Mouse (Mus musculus) neural tube, embryonic 15.5 days (tissue): ENCODE data around the gene Lrba. TPM values are rescaled to one million over a fixed set of nuclear protein-coding genes. Genes with fewer than 3 reads are reported as not detected.

Source experiments
- ATAC-seq: fragments of 200-750 bp; cut with Nextera tagmentation; 2 replicates; pipeline ENCODE4 v1.8.0; 2017; ENCODE audit warnings: mild to moderate bottlenecking, moderate TSS enrichment, moderate library complexity; ENCODE audit not compliant: low FRiP score
- H3K27ac ChIP-seq: fragments of 300-500 bp; sonication (generic); replicated peaks from 2 replicates; pipeline ENCODE4 v1.5.1; 2015; ENCODE audit warnings: mild to moderate bottlenecking, inconsistent platforms
- H3K27me3 ChIP-seq: fragments of 300-500 bp; sonication (generic); replicated peaks from 2 replicates; pipeline ENCODE4 v1.6.1; 2015; ENCODE audit warnings: inconsistent platforms
- H3K36me3 ChIP-seq: fragments of 300-500 bp; sonication (generic); 2 replicates; pipeline ENCODE4 v1.6.1; 2015; ENCODE audit warnings: inconsistent platforms
- H3K4me1 ChIP-seq: fragments of 300-500 bp; sonication (generic); 2 replicates; pipeline ENCODE4 v1.6.1; 2015; ENCODE audit warnings: inconsistent platforms
- H3K4me2 ChIP-seq: fragments of 300-500 bp; sonication (generic); 2 replicates; pipeline ENCODE4 v1.6.1; 2015; ENCODE audit warnings: inconsistent platforms, mild to moderate bottlenecking, moderate library complexity
- H3K4me3 ChIP-seq: fragments of 300-500 bp; sonication (generic); replicated peaks from 2 replicates; pipeline ENCODE4 v1.5.1; 2015; ENCODE audit warnings: mild to moderate bottlenecking, inconsistent platforms
- H3K9ac ChIP-seq: fragments of 300-500 bp; sonication (generic); replicated peaks from 2 replicates; pipeline ENCODE4 v1.6.1; 2015; ENCODE audit warnings: mild to moderate bottlenecking, inconsistent platforms
- H3K9me3 ChIP-seq: fragments of 300-500 bp; sonication (generic); replicated peaks from 2 replicates; pipeline ENCODE4 v1.6.1; 2016; ENCODE audit warnings: inconsistent platforms
- WGBS: fragments of 180-500 bp; shearing (Covaris S2); methylation state at CpG from one replicate; pipeline ENCODE4 v1.1.7; 2015; ENCODE audit warnings: mixed read lengths; 5-methylcytosine and 5-hydroxymethylcytosine counted together
- polyA plus RNA-seq: library from polyadenylated mRNA; unstranded; fragments of >200 nt; fragmentation: Nextera tagmentation; extraction: Ambion mirVana; gene quantifications from 2 replicates; pipeline ENCODE4 v1.2.1, GENCODE M21; 2015

Gene Lrba
- polyA plus RNA-seq, result 5.2 and 5.7 TPM in 2 replicates

DNA sequence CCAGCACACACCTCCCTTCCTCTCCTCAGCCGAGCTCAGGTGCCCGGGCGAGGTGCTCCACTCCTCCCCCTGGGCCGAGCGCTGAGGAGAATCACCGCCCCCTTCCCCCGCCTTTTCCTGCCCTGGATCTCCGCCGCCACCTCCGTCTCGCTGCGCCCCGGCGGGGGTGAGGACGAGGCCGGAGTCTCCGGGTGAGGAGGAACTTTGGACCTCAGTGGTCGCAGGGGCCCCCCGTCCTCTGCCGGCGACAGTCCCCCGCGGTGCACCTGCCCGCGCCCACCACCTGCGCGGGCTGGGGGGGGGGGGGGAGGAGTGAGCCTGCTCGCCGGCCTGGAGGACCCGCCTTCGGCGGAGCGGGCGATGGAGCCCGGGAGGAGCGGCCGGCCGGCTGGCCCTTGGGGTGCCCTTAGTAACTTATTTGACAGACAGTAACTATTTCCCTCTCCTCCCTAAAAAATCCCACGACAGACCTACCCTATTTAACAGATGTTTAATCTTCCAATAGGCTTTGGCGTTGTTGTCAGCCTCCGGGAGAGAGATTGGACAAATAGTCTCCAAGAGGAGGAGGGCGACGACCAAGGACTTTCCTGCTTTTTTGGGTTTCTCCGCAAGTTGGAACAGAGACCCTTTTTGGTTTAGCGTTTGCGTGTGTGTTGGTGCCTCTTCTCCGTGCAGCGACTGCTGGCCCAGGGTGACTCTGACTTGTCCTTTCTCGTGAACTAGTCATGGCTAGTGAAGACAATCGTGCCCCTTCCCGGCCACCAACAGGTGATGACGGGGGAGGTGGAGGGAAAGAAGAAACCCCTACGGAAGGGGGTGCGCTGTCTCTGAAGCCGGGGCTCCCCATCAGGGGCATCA, at the start of gene Lrba:
Lrba (plus strand) TSS at position 117 of the 858 bp plus-strand sequence.
- Histone ChIP-seq H3K9me3 (no peaks in the 10 kb centered on the region), H3K9ac (peak within 1 kb of the TSS; percentile 96), H3K4me1 (peaks cover 6% of the 10 kb centered on the region), H3K36me3 (no peaks in the 10 kb centered on the region), H3K27me3 (no peaks in the 10 kb centered on the region), H3K4me2 (peak within 1 kb of the TSS; percentile 92), H3K4me3 (peak within 1 kb of the TSS; percentile 91), H3K27ac (peak within 1 kb of the TSS; percentile 96)
- WGBS, result under 1% methylated on average over 44 of the region's 55 CpGs
- peak; percentile 88 for ATAC-seq

DNA sequence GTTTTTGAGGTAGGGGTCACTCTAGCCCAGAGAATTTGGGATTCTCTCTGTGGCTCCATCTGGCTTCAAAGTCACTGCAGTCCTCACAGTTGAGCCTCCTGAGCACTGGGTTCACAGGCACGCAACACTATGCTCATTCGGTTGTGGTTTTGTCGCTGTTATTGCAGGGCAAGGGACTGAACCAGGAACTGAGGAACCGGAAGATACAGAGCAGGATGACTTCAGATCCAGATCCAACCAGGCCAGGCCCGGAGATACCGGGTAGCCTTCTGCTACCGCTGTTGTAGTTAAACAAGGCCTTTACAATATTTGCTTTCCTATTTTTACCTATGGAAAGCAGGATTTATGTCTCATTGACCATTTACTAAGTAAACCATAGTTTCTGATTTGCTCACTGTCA, 44.8 kb upstream of the Lrba start:
- WGBS, result 92% methylated on average over 7 of the region's 7 CpGs
- H3K9me3 ChIP-seq, result no peaks in the 10 kb centered on the region
- ATAC-seq, result no peak

DNA sequence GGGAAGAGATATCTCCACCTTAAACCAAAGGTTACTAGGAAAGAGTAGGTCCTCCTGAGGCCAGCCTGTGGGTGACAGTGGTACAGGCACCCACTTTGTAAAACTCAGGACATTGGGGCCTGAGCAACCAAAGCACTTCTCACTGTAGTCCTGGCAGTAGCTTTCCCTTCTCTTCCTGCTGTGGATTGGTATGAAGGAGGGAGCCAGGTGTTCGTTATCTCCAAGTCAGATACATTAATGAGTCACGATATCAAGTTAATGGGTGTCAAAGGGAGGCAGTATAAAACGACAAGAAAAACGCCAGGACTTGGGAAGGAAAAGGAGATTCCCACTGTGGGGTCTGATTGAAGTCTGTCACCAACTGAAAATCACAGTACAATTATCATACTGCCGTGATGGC, 43.4 kb upstream of the Lrba start:
- Histone ChIP-seq H3K27ac (no peak overlapping the region), H3K9me3 (no peaks in the 10 kb centered on the region), H3K27me3 (no peaks in the 10 kb centered on the region), H3K9ac (no peak overlapping the region), H3K4me1 (no peaks in the 10 kb centered on the region), H3K4me2 (no peak overlapping the region), H3K36me3 (no peaks in the 10 kb centered on the region), H3K4me3 (no peak overlapping the region)
- ATAC-seq, result no peak
- WGBS, result 68% methylated on average over 5 of the region's 5 CpGs

More for the DNA sequence above, 44.8 kb upstream of the Lrba start:
- Histone ChIP-seq H3K4me2 (no peak overlapping the region), H3K27me3 (no peaks in the 10 kb centered on the region), H3K4me3 (no peak overlapping the region), H3K4me1 (no peaks in the 10 kb centered on the region), H3K27ac (no peak overlapping the region), H3K36me3 (no peaks in the 10 kb centered on the region), H3K9ac (no peak overlapping the region)

DNA sequence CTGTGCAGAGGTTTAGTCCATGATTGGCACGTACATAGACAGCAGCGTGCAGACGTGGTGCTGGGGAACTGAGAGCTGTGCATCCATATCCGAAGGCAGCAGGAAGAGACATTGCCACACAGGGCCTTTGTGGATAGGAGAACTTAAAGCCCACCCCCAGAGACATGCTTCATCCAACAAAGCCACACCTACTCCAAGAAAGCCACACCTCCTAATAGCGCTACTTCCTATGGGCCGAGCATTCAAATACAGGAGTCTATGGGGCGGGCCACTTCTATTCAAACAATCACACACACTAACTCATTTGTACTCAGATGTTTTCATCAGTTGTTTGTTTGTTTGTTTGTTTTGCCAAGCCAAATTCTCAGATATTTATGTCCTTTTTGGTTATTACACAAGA, 39.9 kb upstream of the Lrba start:
- WGBS, result 87% methylated on average over 7 of the region's 7 CpGs
- Histone ChIP-seq H3K4me2 (no peak overlapping the region), H3K4me1 (no peaks in the 10 kb centered on the region), H3K4me3 (no peak overlapping the region), H3K9ac (no peak overlapping the region), H3K36me3 (no peaks in the 10 kb centered on the region), H3K27me3 (no peaks in the 10 kb centered on the region), H3K27ac (no peak overlapping the region), H3K9me3 (no peaks in the 10 kb centered on the region)
- ATAC-seq, result no peak

DNA sequence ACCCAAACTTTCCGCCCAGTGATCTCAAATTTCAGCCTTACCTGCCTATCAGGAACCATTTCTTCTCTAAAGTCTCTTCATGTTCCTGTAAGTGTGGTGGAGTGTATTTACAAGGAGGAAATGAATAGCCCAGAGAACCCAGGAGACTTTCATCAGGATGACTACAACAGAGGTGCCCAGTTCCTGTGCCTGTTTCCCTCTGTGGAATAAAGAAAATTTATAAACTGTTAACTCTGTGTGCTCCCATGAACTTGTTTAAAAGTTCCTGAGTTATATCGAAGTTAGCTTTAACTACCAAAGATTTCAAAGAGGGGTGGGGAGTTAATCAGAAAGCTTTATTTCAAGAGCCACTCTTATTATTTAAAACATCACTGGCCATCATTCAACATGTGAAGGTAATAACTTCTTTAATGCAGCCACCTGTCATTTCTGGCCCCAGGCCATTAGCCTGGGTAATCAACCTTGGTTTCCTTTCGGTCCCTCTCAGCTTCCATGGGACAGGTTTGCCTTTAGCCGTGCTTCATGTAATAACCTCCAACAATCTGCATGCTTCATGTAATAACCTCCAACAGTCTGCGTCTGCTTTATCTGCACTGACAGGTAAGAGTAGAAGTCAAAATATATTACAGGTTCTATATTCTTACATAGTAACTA, 36.6 kb upstream of the Lrba start:
- Histone ChIP-seq H3K27ac (no peak overlapping the region), H3K9me3 (no peaks in the 10 kb centered on the region), H3K4me3 (no peak overlapping the region), H3K36me3 (no peaks in the 10 kb centered on the region), H3K4me2 (no peak overlapping the region), H3K27me3 (no peaks in the 10 kb centered on the region), H3K4me1 (no peaks in the 10 kb centered on the region), H3K9ac (no peak overlapping the region)
- ATAC-seq, result no peak
- WGBS, result 68% methylated on average over 5 of the region's 5 CpGs

DNA sequence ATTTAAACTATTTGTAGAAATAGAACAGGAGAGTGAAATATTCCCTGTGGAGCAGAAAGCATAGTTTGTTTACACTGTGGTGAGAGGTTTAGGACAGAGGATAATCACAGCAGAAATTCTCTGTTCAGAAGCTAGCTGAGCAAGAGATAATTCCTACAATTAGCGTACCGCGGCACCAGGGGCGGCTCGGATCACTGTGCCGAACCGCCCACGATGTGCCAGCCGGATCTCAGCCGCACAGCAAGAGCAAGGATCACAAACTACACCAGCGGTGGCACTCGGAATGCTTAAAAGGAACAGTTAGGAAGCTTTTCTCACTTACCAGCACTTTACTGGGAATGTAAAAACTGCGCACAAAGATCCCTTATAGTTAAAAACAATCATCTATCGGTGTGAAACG, 28.5 kb upstream of the Lrba start:
- no peak overlapping the region for H3K4me2 ChIP-seq
- no peak for ATAC-seq
- 67% methylated on average over 15 of the region's 15 CpGs for WGBS

DNA sequence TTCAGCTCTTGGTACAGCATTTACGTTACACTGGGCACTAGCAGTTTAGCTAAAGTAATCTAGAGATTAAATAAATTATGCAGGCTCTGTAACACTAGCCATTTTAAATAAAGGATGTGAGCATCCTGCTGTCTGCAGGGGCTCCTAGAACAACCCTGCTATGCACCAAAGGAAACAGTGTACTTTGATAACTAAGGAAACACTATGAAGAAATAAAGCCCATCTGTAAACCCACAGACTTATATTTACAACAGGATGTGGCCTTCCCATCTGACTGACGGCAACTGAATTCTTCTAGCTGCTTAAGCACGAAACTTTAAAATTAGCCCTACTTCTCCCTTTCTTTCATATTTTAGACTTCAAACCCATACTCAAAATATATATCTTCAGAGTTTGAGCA, 28.0 kb upstream of the Lrba start:
- ATAC-seq, result no peak
- 73% methylated on average over 3 of the region's 3 CpGs for WGBS

More for the DNA sequence above, 28.5 kb upstream of the Lrba start:
- H3K4me1 ChIP-seq, result no peaks in the 10 kb centered on the region
- H3K27me3 ChIP-seq, result no peaks in the 10 kb centered on the region
- no peak overlapping the region for H3K27ac ChIP-seq
- H3K9ac ChIP-seq, result no peak overlapping the region
- H3K9me3 ChIP-seq, result no peaks in the 10 kb centered on the region
- H3K36me3 ChIP-seq, result no peaks in the 10 kb centered on the region
- no peak overlapping the region for H3K4me3 ChIP-seq

DNA sequence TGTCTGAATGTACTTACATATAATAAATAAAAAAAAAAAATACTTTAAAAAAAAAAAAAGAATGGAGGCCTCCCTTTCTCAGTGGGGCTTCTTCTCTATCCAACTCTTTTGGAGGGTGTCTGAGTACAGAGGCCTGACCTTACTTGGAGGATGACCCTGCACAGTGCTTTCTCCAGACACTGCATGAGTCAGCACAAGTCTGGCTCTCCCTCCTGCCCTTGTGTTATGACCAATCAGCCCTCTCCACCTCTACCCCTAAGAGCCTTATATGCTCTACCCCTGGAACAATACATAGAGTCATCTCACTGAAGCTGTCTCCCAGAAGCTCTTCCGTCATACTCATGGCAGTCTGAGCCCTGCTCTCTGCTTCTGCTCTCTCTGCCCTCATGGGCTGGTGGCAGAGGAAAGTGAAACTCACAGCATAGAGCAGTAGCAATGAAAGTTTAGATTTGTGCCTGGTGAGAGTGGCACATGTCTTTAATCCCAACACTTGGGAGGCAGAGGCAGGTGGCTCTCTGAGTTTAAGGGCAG, 22.8 kb upstream of the Lrba start:
- no peaks in the 10 kb centered on the region for H3K27me3 ChIP-seq
- H3K4me2 ChIP-seq, result no peak overlapping the region
- no peaks in the 10 kb centered on the region for H3K9me3 ChIP-seq
- H3K27ac ChIP-seq, result no peak overlapping the region
- no peaks in the 10 kb centered on the region for H3K36me3 ChIP-seq
- no peaks in the 10 kb centered on the region for H3K4me1 ChIP-seq
- no peak overlapping the region for H3K4me3 ChIP-seq
- WGBS, result 96% methylated on average over 1 of the region's 1 CpGs
- ATAC-seq, result no peak
- no peak overlapping the region for H3K9ac ChIP-seq

More for the DNA sequence above, 28.0 kb upstream of the Lrba start:
- Histone ChIP-seq H3K27me3 (no peaks in the 10 kb centered on the region), H3K36me3 (no peaks in the 10 kb centered on the region), H3K27ac (no peak overlapping the region), H3K4me1 (no peaks in the 10 kb centered on the region), H3K4me2 (no peak overlapping the region), H3K4me3 (no peak overlapping the region), H3K9me3 (no peaks in the 10 kb centered on the region), H3K9ac (no peak overlapping the region)

DNA sequence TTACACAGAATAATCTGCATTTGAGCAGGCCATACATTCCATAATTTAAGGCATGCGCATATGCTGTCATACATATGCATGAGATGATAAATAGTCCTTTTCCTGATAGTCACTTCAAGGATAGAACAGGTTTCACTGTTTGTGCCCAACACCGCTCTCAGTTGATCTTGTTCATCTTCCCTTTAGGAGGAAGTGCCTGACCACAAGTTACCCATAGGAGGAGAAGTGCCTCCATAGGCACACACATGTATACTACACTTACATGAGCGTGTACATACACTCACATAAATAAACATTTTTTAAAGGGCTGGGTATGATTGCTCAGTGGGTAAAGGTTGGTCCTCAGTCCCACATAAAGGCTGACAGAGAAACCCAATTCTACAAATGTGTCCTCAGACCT, 22.0 kb upstream of the Lrba start:
- H3K9ac ChIP-seq, result no peak overlapping the region
- no peaks in the 10 kb centered on the region for H3K36me3 ChIP-seq
- no peaks in the 10 kb centered on the region for H3K4me1 ChIP-seq
- no peaks in the 10 kb centered on the region for H3K9me3 ChIP-seq
- 93% methylated on average over 3 of the region's 3 CpGs for WGBS
- H3K27me3 ChIP-seq, result no peaks in the 10 kb centered on the region
- no peak overlapping the region for H3K4me2 ChIP-seq
- H3K27ac ChIP-seq, result no peak overlapping the region
- no peak overlapping the region for H3K4me3 ChIP-seq
- ATAC-seq, result no peak

DNA sequence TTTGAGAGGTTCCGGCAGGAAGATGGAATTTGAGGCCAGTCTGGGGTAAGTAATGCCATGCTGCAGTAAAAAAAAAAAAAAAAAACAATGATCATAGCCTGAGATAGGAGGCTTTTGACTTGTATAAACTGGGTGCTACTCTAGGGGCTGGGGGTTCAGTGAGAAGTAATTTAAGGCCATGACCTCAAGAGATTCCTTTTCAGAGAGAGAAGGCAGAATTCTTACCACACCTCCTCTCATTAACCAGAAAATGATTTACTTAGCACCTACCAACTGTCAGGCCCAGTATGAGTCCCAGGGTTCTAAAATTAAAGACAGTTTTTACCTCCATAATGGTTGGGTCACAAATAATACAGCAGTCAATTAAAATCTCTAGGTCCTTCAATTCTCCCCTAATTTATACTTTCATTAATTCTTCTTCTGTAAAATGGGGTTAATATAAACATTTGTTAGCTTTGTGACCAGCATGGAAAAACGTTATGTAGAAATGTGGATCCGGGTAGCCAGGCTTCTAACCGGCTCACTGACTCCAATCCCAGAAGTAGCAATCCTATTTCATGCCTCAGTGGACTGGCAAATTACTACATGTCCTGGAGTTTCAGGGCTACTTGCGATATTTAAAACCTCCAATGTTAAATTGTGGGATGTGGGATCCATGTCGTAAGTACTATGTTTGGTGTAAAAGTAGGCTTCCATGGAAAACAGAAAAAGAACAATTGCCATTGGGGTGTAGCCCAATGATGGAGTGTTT, 19.7 kb upstream of the Lrba start:
- H3K9me3 ChIP-seq, result no peaks in the 10 kb centered on the region
- ATAC-seq, result no peak

DNA sequence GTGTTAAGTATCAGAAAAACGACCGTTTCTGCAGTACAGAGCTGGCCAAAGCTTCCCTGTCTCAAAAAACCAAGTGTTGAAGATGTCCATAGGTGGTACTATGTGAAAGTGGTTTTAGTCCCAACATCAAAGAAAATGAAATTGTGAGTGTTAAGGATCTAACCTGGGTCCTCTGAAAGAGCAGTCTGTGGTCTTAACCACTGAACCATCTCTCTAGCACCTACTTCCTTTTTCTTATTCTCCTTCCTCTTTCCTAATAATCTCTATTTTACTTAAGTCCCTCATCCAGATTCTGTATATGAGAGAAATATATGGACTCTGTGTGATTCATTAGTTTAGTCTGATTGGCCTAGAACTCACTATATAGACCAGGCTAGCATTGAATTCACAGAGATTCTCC, 17.9 kb upstream of the Lrba start:
- no peaks in the 10 kb centered on the region for H3K36me3 ChIP-seq
- no peak for ATAC-seq
- H3K9me3 ChIP-seq, result no peaks in the 10 kb centered on the region

More for the DNA sequence above, 19.7 kb upstream of the Lrba start:
- Histone ChIP-seq H3K9ac (no peak overlapping the region), H3K36me3 (no peaks in the 10 kb centered on the region), H3K4me1 (no peaks in the 10 kb centered on the region), H3K27ac (no peak overlapping the region), H3K4me2 (no peak overlapping the region), H3K27me3 (no peaks in the 10 kb centered on the region), H3K4me3 (no peak overlapping the region)
- 60% methylated on average over 6 of the region's 6 CpGs for WGBS

More for the DNA sequence above, 17.9 kb upstream of the Lrba start:
- Histone ChIP-seq H3K4me1 (no peaks in the 10 kb centered on the region), H3K27ac (no peak overlapping the region), H3K4me3 (no peak overlapping the region), H3K27me3 (no peaks in the 10 kb centered on the region), H3K9ac (no peak overlapping the region), H3K4me2 (no peak overlapping the region)
- WGBS, result 79% methylated on average over 2 of the region's 2 CpGs
